Mouse (Mus musculus) heart, postnatal 0 days (tissue): ENCODE measurements around the gene A3galt2. TPM values are rescaled to one million over a fixed set of nuclear protein-coding genes. Genes with fewer than 3 reads are reported as not detected.

Experiments used
- ATAC-seq: fragments of 200-750 bp; cut with Nextera tagmentation; 2 replicates; pipeline ENCODE4 v1.8.0; 2017; ENCODE audit warnings: low read depth, moderate number of reproducible peaks, moderate library complexity; ENCODE audit not compliant: insufficient read depth
- DNase-seq: peaks from one replicate; pipeline ENCODE4 v3.0.0-alpha.2; 2016; ENCODE audit warnings: low spot score
- H3K27ac ChIP-seq: fragments of 300-500 bp; sonication (generic); 2 replicates; pipeline ENCODE4 v1.5.1; 2014; ENCODE audit warnings: low read depth, mild to moderate bottlenecking
- H3K27me3 ChIP-seq: fragments of 300-500 bp; sonication (generic); 2 replicates; pipeline ENCODE4 v1.6.1; 2014; ENCODE audit warnings: low read length, mixed read lengths; ENCODE audit not compliant: control insufficient read depth, insufficient read depth
- H3K36me3 ChIP-seq: fragments of 300-500 bp; sonication (generic); replicated peaks from 2 replicates; pipeline ENCODE4 v1.6.1; 2014; ENCODE audit warnings: low read length, mixed read lengths; ENCODE audit not compliant: control insufficient read depth, insufficient read depth
- H3K4me1 ChIP-seq: fragments of 300-500 bp; sonication (generic); 2 replicates; pipeline ENCODE4 v1.6.1; 2014; ENCODE audit warnings: antibody characterized with exemption; ENCODE audit not compliant: control insufficient read depth, insufficient read depth
- H3K4me2 ChIP-seq: fragments of 300-500 bp; sonication (generic); 2 replicates; pipeline ENCODE4 v1.6.1; 2014; ENCODE audit warnings: low read depth, mild to moderate bottlenecking, low read length, moderate library complexity
- H3K4me3 ChIP-seq: fragments of 300-500 bp; sonication (generic); 2 replicates; pipeline ENCODE4 v1.5.1; 2014; ENCODE audit warnings: low read depth, low read length
- H3K9ac ChIP-seq: fragments of 300-500 bp; sonication (generic); replicated peaks from 2 replicates; pipeline ENCODE4 v1.6.1; 2014; ENCODE audit warnings: low read depth, low read length, mixed read lengths
- H3K9me3 ChIP-seq: fragments of 300-500 bp; sonication (generic); replicated peaks from 2 replicates; pipeline ENCODE4 v1.6.1; 2016; ENCODE audit warnings: low read length; ENCODE audit not compliant: control insufficient read depth
- CTCF ChIP-seq: IDR thresholded peaks from 2 replicates; pipeline ENCODE4 v1.5.1; 2016; ENCODE audit warnings: antibody characterized with exemption, control low read depth, low read depth
- EP300 ChIP-seq: IDR thresholded peaks from 2 replicates; pipeline ENCODE4 v1.6.1; 2016; ENCODE audit warnings: antibody characterized with exemption, low read depth
- WGBS: fragments of 180-500 bp; shearing (Covaris S2); extraction: QIAGEN DNeasy Blood & Tissue Kit; methylation state at CpG from one replicate; pipeline ENCODE4 v1.1.7; 2014; 5-methylcytosine and 5-hydroxymethylcytosine counted together
- polyA plus RNA-seq: library from polyadenylated mRNA; unstranded; fragments of >200 nt; fragmentation: Nextera tagmentation; extraction: Ambion mirVana; gene quantifications from 2 replicates; pipeline ENCODE4 v1.2.1, GENCODE M21; 2015
- total RNA-seq: library from RNA; depleted of rRNA; stranded (reverse); fragments of >200 nt; gene quantifications from 2 replicates; pipeline ENCODE4 v1.2.3, GENCODE M21; 2014; ENCODE audit warnings: low replicate concordance

Gene A3galt2
- total and polyA plus RNA-seq, 2 experiments from 2014 or later: 0.03 TPM; not detected in 1

DNA sequence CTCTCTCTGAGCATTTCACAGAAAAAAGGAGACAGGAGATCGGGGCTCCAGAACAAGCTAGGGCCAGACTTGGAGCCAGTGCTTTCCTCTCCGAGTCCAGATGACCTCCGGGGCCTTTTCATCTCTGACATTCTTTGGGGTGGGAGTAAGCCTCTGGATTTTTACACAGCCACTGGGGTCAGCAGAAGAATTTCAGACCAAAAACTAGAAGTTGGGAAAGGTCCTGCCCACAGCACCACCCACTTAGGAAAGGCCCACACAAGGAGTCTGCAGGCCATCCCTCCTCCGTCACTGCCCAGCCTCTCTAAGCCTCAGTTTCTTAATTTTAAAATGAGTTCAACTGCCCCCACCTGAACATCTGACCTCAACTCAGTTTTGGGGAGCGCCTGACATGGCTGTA, 48.4 kb downstream of the A3galt2 start:
- H3K36me3 ChIP-seq: no peaks in the 10 kb centered on the region
- 59% methylated on average over 5 of the region's 5 CpGs for WGBS
- H3K4me1 ChIP-seq: peaks cover 16% of the 10 kb centered on the region
- no peaks in the 10 kb centered on the region for H3K27me3 ChIP-seq
- TF ChIP-seq CTCF (no peak), EP300 (no peak)
- H3K9ac ChIP-seq: no peak overlapping the region
- DNase-seq: no peak
- H3K4me3 ChIP-seq: 0 out of 2 replicates have a peak overlapping the region, but pooled peaks have one; percentile 69
- H3K4me2 ChIP-seq: peak overlapping the region; percentile 98; the same call in 1 of the 2 replicates
- ATAC-seq: no peak
- no peaks in the 10 kb centered on the region for H3K9me3 ChIP-seq
- no peak overlapping the region for H3K27ac ChIP-seq

DNA sequence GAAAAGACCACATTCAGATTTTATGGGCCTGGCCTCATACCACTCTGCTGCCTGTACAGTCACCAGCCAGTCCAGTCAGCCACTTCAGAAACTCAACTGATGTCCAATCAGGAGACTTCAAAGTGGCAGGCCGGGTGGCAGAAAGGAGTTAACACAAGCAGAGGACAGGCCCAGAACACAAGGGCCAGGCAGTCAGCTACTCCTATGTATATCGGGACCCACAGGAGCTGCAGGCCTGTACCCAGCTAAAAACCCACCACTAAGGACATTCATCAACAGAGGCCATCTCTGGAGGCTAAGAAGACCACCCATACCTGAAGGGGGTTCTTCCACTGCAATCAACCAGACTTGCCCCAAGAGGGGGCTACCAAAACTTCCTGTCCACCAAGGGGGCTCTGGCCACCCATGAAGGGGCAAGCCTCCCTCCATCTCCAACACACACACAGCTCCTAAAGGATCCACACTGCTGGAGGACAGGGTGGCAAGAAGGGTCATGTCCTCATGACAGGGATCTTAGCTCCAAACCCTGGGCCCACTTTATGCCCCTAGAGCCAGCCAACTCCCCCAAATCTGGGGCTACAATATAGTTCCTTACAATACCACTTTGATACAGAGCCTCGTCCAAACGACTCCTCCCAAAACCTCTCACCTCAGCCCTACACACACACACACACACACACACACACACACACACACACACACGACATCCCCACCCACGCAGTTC, 49.4 kb downstream of the A3galt2 start:
- peaks cover 16% of the 10 kb centered on the region for H3K4me1 ChIP-seq
- no peak for TF ChIP-seq EP300
- TF ChIP-seq CTCF: no peak
- peak overlapping the region; percentile 99 for H3K9ac ChIP-seq
- peak overlapping the region; percentile 98 for H3K4me2 ChIP-seq
- no peaks in the 10 kb centered on the region for H3K36me3 ChIP-seq
- H3K27me3 ChIP-seq: no peaks in the 10 kb centered on the region
- no peaks in the 10 kb centered on the region for H3K9me3 ChIP-seq
- peak overlapping the region; percentile 97 for H3K27ac ChIP-seq
- DNase-seq: peak; percentile 28
- H3K4me3 ChIP-seq: peak overlapping the region; percentile 69
- ATAC-seq: peak; percentile 3; the same call in 1 of the 2 replicates
- 4% methylated on average over 6 of the region's 6 CpGs for WGBS

DNA sequence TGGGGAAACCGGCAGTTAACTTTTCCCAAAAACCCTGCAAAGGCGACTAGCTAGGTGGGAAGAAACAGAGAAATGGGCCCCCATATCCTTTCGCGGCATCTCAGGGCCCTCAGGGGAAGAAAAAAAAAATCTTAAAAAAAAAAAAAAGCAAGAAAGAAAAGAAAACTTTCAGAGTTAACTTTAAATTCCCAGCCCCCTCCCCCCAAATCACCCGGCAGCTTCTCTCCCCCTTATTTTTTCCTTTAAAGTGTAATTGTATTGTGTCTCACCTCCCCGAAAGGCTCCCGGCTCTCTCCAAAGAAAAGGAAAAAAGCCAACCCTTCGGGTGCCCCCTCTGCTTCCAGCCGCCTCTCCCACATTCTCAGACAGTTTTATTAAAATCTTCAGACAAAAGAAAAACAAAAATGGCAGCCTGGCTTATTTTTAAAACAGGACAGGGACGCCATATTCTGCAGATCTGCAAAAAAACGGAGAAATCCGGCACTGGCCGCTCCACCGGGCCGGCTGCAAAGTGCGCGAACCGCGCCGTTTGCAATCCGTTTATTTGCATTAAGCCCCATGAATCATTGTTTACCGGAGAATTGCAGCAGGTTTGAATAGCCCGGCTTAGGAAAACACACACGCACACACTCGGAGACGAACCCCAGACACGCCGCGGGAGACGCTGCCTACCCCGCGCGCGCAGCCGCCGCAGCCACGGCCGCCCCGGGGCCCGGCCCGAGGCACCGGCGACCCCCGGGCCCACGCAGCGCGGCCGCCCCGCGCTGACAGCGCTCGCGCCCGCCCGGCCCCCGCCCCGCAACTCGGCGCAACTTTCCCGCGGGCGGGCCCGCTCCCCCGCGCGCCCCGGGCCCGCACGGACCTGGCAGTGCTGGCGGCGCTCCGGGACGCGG, 50.2 kb downstream of the A3galt2 start:
- ATAC-seq: peak; percentile 31
- no peaks in the 10 kb centered on the region for H3K9me3 ChIP-seq
- TF ChIP-seq EP300 (no peak), CTCF (no peak)
- peak overlapping the region; percentile 99 for H3K9ac ChIP-seq
- under 1% methylated on average over 59 of the region's 74 CpGs for WGBS
- peak; percentile 46 for DNase-seq
- H3K4me1 ChIP-seq: peaks cover 16% of the 10 kb centered on the region
- no peaks in the 10 kb centered on the region for H3K27me3 ChIP-seq
- H3K27ac ChIP-seq: peak overlapping the region; percentile 97
- no peaks in the 10 kb centered on the region for H3K36me3 ChIP-seq
- peak overlapping the region; percentile 98 for H3K4me2 ChIP-seq
- peak overlapping the region; percentile 69 for H3K4me3 ChIP-seq

DNA sequence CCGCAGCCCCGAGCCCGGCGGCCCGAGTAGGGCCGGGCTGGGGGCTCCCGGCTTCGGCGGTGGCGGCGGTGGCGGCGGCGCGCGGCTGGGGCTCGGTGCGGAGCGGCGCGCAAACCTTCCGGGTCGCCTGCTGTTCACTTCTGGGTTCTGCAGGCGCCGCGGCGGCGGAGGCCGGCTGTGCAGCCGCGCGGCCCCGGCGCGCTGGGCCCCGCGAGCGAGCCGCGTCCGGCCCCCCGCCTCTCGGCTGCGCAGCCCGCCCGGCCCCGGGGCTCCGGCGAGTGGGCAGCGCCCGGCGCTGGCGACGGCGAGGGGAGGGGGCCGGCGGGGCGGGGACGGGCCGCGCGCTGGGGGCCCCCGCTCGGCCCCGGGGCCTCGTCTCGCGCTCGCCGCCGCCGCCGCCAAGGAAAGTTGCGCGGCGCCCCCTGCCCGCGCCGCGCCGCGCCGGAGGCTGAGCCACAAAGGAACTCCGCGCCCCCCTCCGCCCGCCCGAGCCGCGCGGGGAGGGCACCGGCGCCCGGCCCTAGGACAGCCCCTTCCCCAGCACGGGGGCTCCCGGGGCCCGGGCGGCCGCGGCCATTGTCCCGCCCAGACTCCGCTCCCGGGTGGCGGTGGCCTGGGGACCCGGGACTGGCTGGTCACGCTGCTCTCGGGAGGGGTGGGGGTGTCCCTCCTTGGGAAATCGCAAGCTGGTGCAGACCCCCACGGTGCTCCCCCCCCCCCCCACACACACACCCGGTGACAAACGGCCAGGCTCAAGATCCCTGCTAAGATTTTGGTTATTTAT, 51.1 kb downstream of the A3galt2 start, which contains the start of gene Zfp362:
Zfp362 (minus strand) TSS at position 3 of the 784 bp plus-strand sequence.
- Histone ChIP-seq H3K4me1 (peaks cover 16% of the 10 kb centered on the region), H3K4me2 (peak within 1 kb of the TSS; percentile 98), H3K36me3 (no peaks in the 10 kb centered on the region), H3K27ac (peak within 1 kb of the TSS; percentile 97), H3K4me3 (peak within 1 kb of the TSS; percentile 69), H3K9ac (peak within 1 kb of the TSS; percentile 99), H3K9me3 (no peaks in the 10 kb centered on the region), H3K27me3 (no peaks in the 10 kb centered on the region)
- ATAC-seq (peak; percentile 73), DNase-seq (no peak)
- no peak for TF ChIP-seq EP300
- TF ChIP-seq CTCF: no peak
- 0% methylated on average over 28 of the region's 111 CpGs for WGBS

DNA sequence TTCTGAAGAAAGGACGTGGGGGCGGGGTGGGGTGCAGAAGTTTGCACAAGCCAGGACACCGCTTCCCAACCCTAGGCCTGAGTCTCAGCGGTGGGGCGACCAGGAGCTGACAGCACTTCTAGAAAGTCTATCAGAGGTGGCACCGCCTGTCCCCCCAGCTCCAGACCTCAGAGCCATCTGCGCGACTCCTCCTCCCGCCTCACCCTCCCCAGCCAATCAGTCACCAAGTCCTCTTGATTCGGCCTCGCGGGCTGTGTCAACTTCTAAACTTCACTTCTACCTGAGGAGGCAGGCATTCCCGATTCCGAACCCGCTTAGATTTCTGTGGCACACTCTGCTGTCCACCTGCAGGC, 51.6 kb downstream of the A3galt2 start:
- peak; percentile 45 for ATAC-seq
- H3K27me3 ChIP-seq: no peaks in the 10 kb centered on the region
- DNase-seq: peak; percentile 81
- H3K4me3 ChIP-seq: peak overlapping the region; percentile 69
- TF ChIP-seq EP300: no peak
- TF ChIP-seq CTCF: no peak
- peak overlapping the region; percentile 98 for H3K4me2 ChIP-seq
- H3K9me3 ChIP-seq: no peaks in the 10 kb centered on the region
- under 1% methylated on average over 15 of the region's 15 CpGs for WGBS
- H3K4me1 ChIP-seq: peaks cover 18% of the 10 kb centered on the region
- H3K9ac ChIP-seq: peak overlapping the region; percentile 99
- peak overlapping the region; percentile 97 for H3K27ac ChIP-seq
- no peaks in the 10 kb centered on the region for H3K36me3 ChIP-seq
